Mouse (Mus musculus): Measurements from ENCODE around the gene Adgra1. TPM values are rescaled to one million over a fixed set of nuclear protein-coding genes. Genes with fewer than 3 reads are reported as not detected.

The Adgra1 gene
- polyA plus RNA-seq (2014; fragmentation: Illumina TruSeq; extraction: RNeasy Lipid Tissue Mini Kit (QIAGEN cat#74804); ENCODE audit: low read depth, low replicate concordance) = not detected

GRCm38 (mm10) chr7:139834036-139834435 is at the start of gene Adgra1:
Adgra1 (plus strand) TSS chr7:139834174.

DNA sequence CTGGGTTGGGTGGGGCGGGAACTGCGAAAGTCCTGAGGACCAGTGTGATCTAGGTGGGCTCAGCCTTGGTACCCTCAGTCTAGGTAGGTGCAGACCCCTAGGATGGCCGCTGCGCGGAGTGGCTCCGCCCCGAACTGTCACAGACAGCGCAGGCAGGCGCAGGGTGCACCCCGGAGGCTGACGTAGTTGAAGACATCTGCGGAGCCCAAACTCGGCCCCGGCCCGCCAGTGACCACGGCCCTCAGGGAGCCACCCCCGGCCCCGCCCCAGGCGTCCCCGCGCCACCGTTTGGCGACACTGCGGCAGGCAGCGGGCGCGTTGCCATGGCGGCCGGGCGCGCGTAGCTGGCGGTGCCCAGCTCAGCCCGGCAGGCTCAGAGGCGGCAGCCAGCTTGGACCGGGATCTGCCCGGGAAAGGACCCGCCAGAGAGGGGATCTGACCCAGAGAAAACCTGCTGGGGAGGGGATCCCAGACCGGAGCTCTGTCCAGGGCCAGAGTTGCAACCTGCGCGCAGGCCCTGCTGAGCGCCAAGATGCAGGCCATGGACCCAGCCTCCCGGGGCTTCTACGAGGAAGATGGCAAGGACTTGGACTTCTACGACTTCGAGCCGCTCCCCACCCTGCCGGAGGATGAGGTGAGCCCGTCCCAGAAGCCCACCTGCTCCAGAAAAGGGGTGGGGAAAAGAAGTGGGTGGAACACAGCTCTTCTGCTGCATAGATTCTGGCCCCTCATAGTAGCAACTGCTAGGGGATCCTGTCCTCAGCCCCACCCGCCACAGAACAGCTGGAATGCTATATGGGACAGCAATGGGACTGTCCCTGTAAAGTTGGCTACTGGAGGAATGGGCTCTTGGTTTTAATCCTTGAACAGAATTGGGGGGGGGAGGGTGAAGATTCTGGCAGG is 60.9 kb downstream of the Adgra1 start, which contains the start of gene Kndc1:
Gene Kndc1, plus strand, starts transcription at position 42 of the 903 bp plus-strand sequence.

Other genes starting within 250 kb of the Adgra1 start
- not detected for gene Cfap46, start 150.4 kb upstream of the Adgra1 start, polyA plus RNA-seq (2014; fragmentation: Illumina TruSeq; extraction: RNeasy Lipid Tissue Mini Kit (QIAGEN cat#74804); ENCODE audit: low read depth, low replicate concordance)
- not detected for gene Kndc1, start 60.5 kb downstream of the Adgra1 start, polyA plus RNA-seq (2014; fragmentation: Illumina TruSeq; extraction: RNeasy Lipid Tissue Mini Kit (QIAGEN cat#74804); ENCODE audit: low read depth, low replicate concordance)
- gene Utf1, start 109.6 kb downstream of the Adgra1 start, polyA plus RNA-seq (2014; fragmentation: Illumina TruSeq; extraction: RNeasy Lipid Tissue Mini Kit (QIAGEN cat#74804); ENCODE audit: low read depth, low replicate concordance) = not detected
- not detected for gene 6430531B16Rik, start 144.6 kb downstream of the Adgra1 start, polyA plus RNA-seq (2014; fragmentation: Illumina TruSeq; extraction: RNeasy Lipid Tissue Mini Kit (QIAGEN cat#74804); ENCODE audit: low read depth, low replicate concordance)
- 1.9 TPM for gene Adam8, start 158.4 kb downstream of the Adgra1 start, polyA plus RNA-seq (2014; fragmentation: Illumina TruSeq; extraction: RNeasy Lipid Tissue Mini Kit (QIAGEN cat#74804); ENCODE audit: low read depth, low replicate concordance)
- 14.5 TPM for gene Zfp511, start 202.2 kb downstream of the Adgra1 start, polyA plus RNA-seq (2014; fragmentation: Illumina TruSeq; extraction: RNeasy Lipid Tissue Mini Kit (QIAGEN cat#74804); ENCODE audit: low read depth, low replicate concordance)
- gene Tubgcp2, start 202.5 kb downstream of the Adgra1 start, polyA plus RNA-seq (2014; fragmentation: Illumina TruSeq; extraction: RNeasy Lipid Tissue Mini Kit (QIAGEN cat#74804); ENCODE audit: low read depth, low replicate concordance) = 20.2 TPM
- not detected for gene Msx3, start 214.9 kb downstream of the Adgra1 start, polyA plus RNA-seq (2014; fragmentation: Illumina TruSeq; extraction: RNeasy Lipid Tissue Mini Kit (QIAGEN cat#74804); ENCODE audit: low read depth, low replicate concordance)
- not detected for gene Caly, start 248.4 kb downstream of the Adgra1 start, polyA plus RNA-seq (2014; fragmentation: Illumina TruSeq; extraction: RNeasy Lipid Tissue Mini Kit (QIAGEN cat#74804); ENCODE audit: low read depth, low replicate concordance)